In genomic region chr5:139129572-139130151, GRCm38 (mm10) we compare ENCODE assay signal across 8 mouse cellular contexts. TPM values are rescaled to one million over a fixed set of nuclear protein-coding genes. Genes with fewer than 3 reads are reported as not detected.
A peak's percentile ranks its signal among the peaks of the same experiment; 100 is the strongest.
DNase-seq lines count a peak whose midpoint lies in the region; ATAC-seq lines count a peak whose summit lies in the region.

No protein-coding gene starts in this region.

- H3K9me3 ChIP-seq in heart, embryonic 11.5 days (replicated peaks; ENCODE audit: control insufficient read depth, low read length) = no peaks in the 10 kb centered on the region
- no peaks in the 10 kb centered on the region for H3K9me3 ChIP-seq in embryonic facial prominence, embryonic 13.5 days
- no peaks in the 10 kb centered on the region for H3K9me3 ChIP-seq in intestine, embryonic 15.5 days
- no peaks in the 10 kb centered on the region for H3K9me3 ChIP-seq in liver, embryonic 15.5 days (replicated peaks)

- H3K27ac ChIP-seq in heart, embryonic 11.5 days (ENCODE audit: low read depth, low read length) = no peak overlapping the region
- H3K27ac ChIP-seq in embryonic facial prominence, embryonic 13.5 days = 0 out of 2 replicates have a peak overlapping the region, but pooled peaks have one; percentile 11
- no peak overlapping the region; the same call in 1 of the 2 replicates for H3K27ac ChIP-seq in intestine, embryonic 15.5 days
- H3K27ac ChIP-seq in liver, embryonic 15.5 days (replicated peaks) = no peak overlapping the region

- 4% methylated on average over 36 of the region's 55 CpGs for WGBS in heart, embryonic 11.5 days (ENCODE audit: insufficient replicate concordance)
- 3% methylated on average over 44 of the region's 55 CpGs for WGBS in embryonic facial prominence, embryonic 13.5 days
- 6% methylated on average over 30 of the region's 55 CpGs for WGBS in intestine, embryonic 15.5 days
- WGBS in liver, embryonic 15.5 days (ENCODE audit: insufficient replicate concordance) = 6% methylated on average over 46 of the region's 55 CpGs

- peak overlapping the region; percentile 64 for H3K4me3 ChIP-seq in heart, embryonic 11.5 days (ENCODE audit: low read depth, low read length)
- peak overlapping the region; percentile 62 for H3K4me3 ChIP-seq in embryonic facial prominence, embryonic 13.5 days
- peak overlapping the region; percentile 53 for H3K4me3 ChIP-seq in intestine, embryonic 15.5 days (replicated peaks)
- H3K4me3 ChIP-seq in liver, embryonic 15.5 days (replicated peaks) = peak overlapping the region; percentile 38

- H3K9ac ChIP-seq in heart, embryonic 11.5 days (ENCODE audit: low read depth, low read length) = peak overlapping the region; percentile 75
- H3K9ac ChIP-seq in embryonic facial prominence, embryonic 13.5 days = peak overlapping the region; percentile 77
- H3K9ac ChIP-seq in intestine, embryonic 15.5 days = peak overlapping the region; percentile 58
- H3K9ac ChIP-seq in liver, embryonic 15.5 days = no peak overlapping the region

- peak overlapping the region; percentile 93 for H3K4me2 ChIP-seq in heart, embryonic 11.5 days
- H3K4me2 ChIP-seq in embryonic facial prominence, embryonic 13.5 days = peak overlapping the region; percentile 82
- peak overlapping the region; percentile 89 for H3K4me2 ChIP-seq in intestine, embryonic 15.5 days (replicated peaks)
- H3K4me2 ChIP-seq in liver, embryonic 15.5 days = peak overlapping the region; percentile 64

- H3K36me3 ChIP-seq in heart, embryonic 11.5 days (ENCODE audit: control insufficient read depth, insufficient read depth, low read length) = no peaks in the 10 kb centered on the region
- H3K36me3 ChIP-seq in embryonic facial prominence, embryonic 13.5 days = peaks cover 23% of the 10 kb centered on the region
- H3K36me3 ChIP-seq in intestine, embryonic 15.5 days = no peaks in the 10 kb centered on the region
- H3K36me3 ChIP-seq in liver, embryonic 15.5 days (replicated peaks) = no peaks in the 10 kb centered on the region

- peaks cover 3% of the 10 kb centered on the region; the same call in 1 of the 2 replicates for H3K4me1 ChIP-seq in heart, embryonic 11.5 days (ENCODE audit: control insufficient read depth, insufficient read depth, low read length)
- H3K4me1 ChIP-seq in embryonic facial prominence, embryonic 13.5 days = peaks cover 7% of the 10 kb centered on the region
- H3K4me1 ChIP-seq in intestine, embryonic 15.5 days (replicated peaks) = peaks cover 10% of the 10 kb centered on the region; the same call in 1 of the 2 replicates
- H3K4me1 ChIP-seq in liver, embryonic 15.5 days (replicated peaks) = no peaks in the 10 kb centered on the region; the same call in 1 of the 2 replicates

- H3K27me3 ChIP-seq in heart, embryonic 11.5 days (ENCODE audit: control insufficient read depth, insufficient read depth, low read length) = peaks cover 15% of the 10 kb centered on the region
- peaks cover 10% of the 10 kb centered on the region for H3K27me3 ChIP-seq in embryonic facial prominence, embryonic 13.5 days
- no peaks in the 10 kb centered on the region; the same call in 1 of the 2 replicates for H3K27me3 ChIP-seq in intestine, embryonic 15.5 days (replicated peaks)
- peaks cover 30% of the 10 kb centered on the region for H3K27me3 ChIP-seq in liver, embryonic 15.5 days

- ATAC-seq in heart, embryonic 11.5 days (replicated peaks; ENCODE audit: insufficient number of reproducible peaks, low FRiP score, low TSS enrichment) = peak; percentile 56; the same call in 1 of the 2 replicates
- ATAC-seq in embryonic facial prominence, embryonic 13.5 days (ENCODE audit: insufficient number of reproducible peaks, insufficient read depth, low FRiP score, low TSS enrichment, low read depth) = peak; percentile 67; the same call in 1 of the 2 replicates
- ATAC-seq in intestine, embryonic 15.5 days = peak; percentile 69
- no peak for ATAC-seq in liver, embryonic 15.5 days (ENCODE audit: insufficient read depth)
- ATAC-seq in erythroblast, adult 5-6 weeks (replicated peaks; ENCODE audit: low FRiP score, poor library complexity, severe bottlenecking) = no peak

- no peak for DNase-seq in heart, adult 18-20 months
- DNase-seq in adrenal gland, postnatal 25 days = peak; percentile 43
- DNase-seq in right cerebral cortex, postnatal 14 days = peak; percentile 51

RNA-seq across cellular contexts. Expression of gene Prkar1b, which starts 20.1 kb away (rescaled TPM):
- polyA plus RNA-seq in heart, embryonic 11.5 days (2014; fragmentation: Nextera tagmentation; extraction: Ambion mirVana) = 5.3 and 8.4 TPM in 2 replicates
- total RNA-seq in heart, adult 18-20 months (2021) = 1 to 10 TPM; 1.5 to 2.0 TPM
- total RNA-seq in adrenal gland, postnatal 25 days (2021) = 20.9 and 28.5 TPM in 2 replicates
- 27.7 and 31.1 TPM in 2 replicates for polyA plus RNA-seq in embryonic facial prominence, embryonic 13.5 days (2015; fragmentation: Nextera tagmentation; extraction: Ambion mirVana)
- polyA plus RNA-seq in intestine, embryonic 15.5 days (2015; fragmentation: Nextera tagmentation; extraction: Ambion mirVana) = 25.3 and 26.1 TPM in 2 replicates
- polyA plus RNA-seq in liver, embryonic 15.5 days (2015; fragmentation: Nextera tagmentation; extraction: Ambion mirVana) = 1.0 and 1.1 TPM in 2 replicates
- total RNA-seq in erythroblast, adult 5-6 weeks (2015; ENCODE audit: low replicate concordance) = 1.0 TPM in 1 of 2 replicates, not detected in the other
- not detected in 2 replicates for total RNA-seq in erythroblast, adult 5-6 weeks (2017; ENCODE audit: low replicate concordance)

RNA-seq across cellular contexts. Expression of gene Dnaaf5, which starts 20.4 kb away (rescaled TPM):
- polyA plus RNA-seq in heart, embryonic 11.5 days (2014; fragmentation: Nextera tagmentation; extraction: Ambion mirVana) = 6.2 and 6.9 TPM in 2 replicates
- total RNA-seq in heart, adult 18-20 months (2021) = 10 to 100 TPM; 13.5 to 19.7 TPM
- total RNA-seq in adrenal gland, postnatal 25 days (2021) = 20.7 and 25.3 TPM in 2 replicates
- polyA plus RNA-seq in embryonic facial prominence, embryonic 13.5 days (2015; fragmentation: Nextera tagmentation; extraction: Ambion mirVana) = 4.4 and 4.6 TPM in 2 replicates
- 7.0 and 7.5 TPM in 2 replicates for polyA plus RNA-seq in intestine, embryonic 15.5 days (2015; fragmentation: Nextera tagmentation; extraction: Ambion mirVana)
- polyA plus RNA-seq in liver, embryonic 15.5 days (2015; fragmentation: Nextera tagmentation; extraction: Ambion mirVana) = 2.4 and 2.5 TPM in 2 replicates
- total RNA-seq in erythroblast, adult 5-6 weeks (2015; ENCODE audit: low replicate concordance) = 1.5 and 2.7 TPM in 2 replicates
- 1.4 and 2.8 TPM in 2 replicates for total RNA-seq in erythroblast, adult 5-6 weeks (2017; ENCODE audit: low replicate concordance)

Comparison
In these comparisons a context has a peak if more than half of its experiments do, and no peak if none do; other contexts are left out.
1. ATAC-seq: peak in heart, embryonic 11.5 days (single experiment), embryonic facial prominence, embryonic 13.5 days (single experiment) and intestine, embryonic 15.5 days (single experiment); none in liver, embryonic 15.5 days (single experiment) and erythroblast, adult 5-6 weeks (single experiment).
2. DNase-seq: peak in adrenal gland, postnatal 25 days (single experiment) and right cerebral cortex, postnatal 14 days (single experiment); none in heart, adult 18-20 months (0 of 2).
3. Peak in every context shown above with its lines, with median percentiles within 50 percentile points of each other: H3K4me2 ChIP-seq and H3K4me3 ChIP-seq.